Mouse (Mus musculus) stomach, embryonic 16.5 days (tissue): ENCODE data around the gene Dync1li1. TPM values are rescaled to one million over a fixed set of nuclear protein-coding genes. Genes with fewer than 3 reads are reported as not detected.
"Not testable (repeated sequence)": the region's sequence is repeated elsewhere in the genome, so short reads cannot be mapped to it uniquely, and the experiment has no call there.

ENCODE experiments used
- ATAC-seq: fragments of 200-750 bp; cut with Nextera tagmentation; 2 replicates; pipeline ENCODE4 v1.8.0; 2017; ENCODE audit warnings: moderate number of reproducible peaks, moderate TSS enrichment; ENCODE audit not compliant: insufficient read depth, low FRiP score
- H3K27ac ChIP-seq: fragments of 300-500 bp; sonication (generic); 2 replicates; pipeline ENCODE4 v1.5.1; 2014; ENCODE audit warnings: low read length
- H3K27me3 ChIP-seq: fragments of 300-500 bp; sonication (generic); 2 replicates; pipeline ENCODE4 v1.6.1; 2014; ENCODE audit warnings: low read length, control low read depth, mixed read lengths; ENCODE audit not compliant: control insufficient read depth, insufficient read depth
- H3K36me3 ChIP-seq: fragments of 300-500 bp; sonication (generic); 2 replicates; pipeline ENCODE4 v1.6.1; 2014; ENCODE audit warnings: low read length; ENCODE audit not compliant: control insufficient read depth, insufficient read depth
- H3K4me1 ChIP-seq: fragments of 300-500 bp; sonication (generic); 2 replicates; pipeline ENCODE4 v1.6.1; 2014; ENCODE audit warnings: low read length, control low read depth, mixed read lengths; ENCODE audit not compliant: control insufficient read depth, insufficient read depth
- H3K4me2 ChIP-seq: fragments of 300-500 bp; sonication (generic); 2 replicates; pipeline ENCODE4 v1.6.1; 2014; ENCODE audit warnings: low read depth, low read length, mixed read lengths
- H3K4me3 ChIP-seq: fragments of 300-500 bp; sonication (generic); replicated peaks from 2 replicates; pipeline ENCODE4 v1.5.1; 2014; ENCODE audit warnings: mild to moderate bottlenecking, low read length
- H3K9ac ChIP-seq: fragments of 300-500 bp; sonication (generic); 2 replicates; pipeline ENCODE4 v1.6.1; 2014; ENCODE audit warnings: low read length
- H3K9me3 ChIP-seq: fragments of 300-500 bp; sonication (generic); replicated peaks from 2 replicates; pipeline ENCODE4 v1.6.1; 2016; ENCODE audit warnings: low read length, control low read depth; ENCODE audit not compliant: control insufficient read depth
- WGBS: fragments of 180-500 bp; shearing (Covaris S2); extraction: QIAGEN DNeasy Blood & Tissue Kit; methylation state at CpG from one replicate; pipeline ENCODE4 v1.1.7; 2014; 5-methylcytosine and 5-hydroxymethylcytosine counted together
- polyA plus RNA-seq: library from polyadenylated mRNA; unstranded; fragments of >200 nt; fragmentation: Nextera tagmentation; extraction: Ambion mirVana; gene quantifications from 2 replicates; pipeline ENCODE4 v1.2.1, GENCODE M21; 2015

Dync1li1 gene
- polyA plus RNA-seq, 1 experiment from 2014 or later = 45.2 TPM

DNA sequence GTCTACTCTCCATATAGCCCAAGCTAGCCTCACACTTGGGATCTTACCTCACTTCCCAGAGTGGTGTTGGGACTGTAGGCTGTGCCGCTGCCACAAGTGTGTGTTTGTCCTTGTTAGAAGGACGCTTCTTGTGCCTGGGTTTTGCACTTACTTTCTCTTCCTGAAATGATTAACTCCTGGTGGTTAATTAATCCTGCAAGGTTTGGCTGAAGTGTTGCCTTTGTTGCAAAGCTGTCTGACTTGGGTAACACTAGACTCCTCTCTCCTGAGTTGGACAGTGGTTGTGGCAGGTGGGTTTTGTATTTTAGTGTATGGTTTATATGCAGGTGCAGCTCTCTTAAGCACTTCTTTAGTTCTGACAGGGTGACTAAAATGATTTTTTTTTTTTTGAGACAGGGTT lies 12.4 kb downstream of the Dync1li1 start:
- ATAC-seq = no peak
- no peaks in the 10 kb centered on the region for H3K9me3 ChIP-seq
- no peak overlapping the region for H3K4me2 ChIP-seq
- H3K27ac ChIP-seq = no peak overlapping the region
- 77% methylated on average over 2 of the region's 2 CpGs for WGBS
- no peaks in the 10 kb centered on the region for H3K27me3 ChIP-seq
- peaks cover 10% of the 10 kb centered on the region for H3K36me3 ChIP-seq
- H3K9ac ChIP-seq = no peak overlapping the region
- H3K4me1 ChIP-seq = no peaks in the 10 kb centered on the region
- no peak overlapping the region for H3K4me3 ChIP-seq

DNA sequence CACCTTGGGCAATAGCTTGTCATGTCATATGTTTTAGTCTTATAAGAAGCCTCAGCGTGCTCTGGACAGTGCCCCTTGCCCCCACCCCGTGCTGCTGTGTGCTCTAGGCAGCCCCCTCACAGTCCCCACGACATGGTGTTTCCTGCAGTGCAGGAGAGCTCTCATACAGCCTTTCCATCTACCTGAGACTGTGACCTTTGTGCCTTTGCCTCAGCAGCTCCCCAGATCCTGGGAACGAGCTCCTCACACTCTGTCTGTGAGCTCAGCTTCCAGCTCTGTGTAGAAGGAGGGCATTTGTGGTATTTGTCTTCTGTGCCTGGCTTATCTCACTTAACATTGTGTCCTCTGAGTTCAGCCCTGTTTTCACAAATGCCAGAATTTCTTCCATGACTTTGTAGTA lies 13.3 kb downstream of the Dync1li1 start:
- H3K9me3 ChIP-seq = no peaks in the 10 kb centered on the region
- WGBS = 82% methylated on average over 4 of the region's 4 CpGs

DNA sequence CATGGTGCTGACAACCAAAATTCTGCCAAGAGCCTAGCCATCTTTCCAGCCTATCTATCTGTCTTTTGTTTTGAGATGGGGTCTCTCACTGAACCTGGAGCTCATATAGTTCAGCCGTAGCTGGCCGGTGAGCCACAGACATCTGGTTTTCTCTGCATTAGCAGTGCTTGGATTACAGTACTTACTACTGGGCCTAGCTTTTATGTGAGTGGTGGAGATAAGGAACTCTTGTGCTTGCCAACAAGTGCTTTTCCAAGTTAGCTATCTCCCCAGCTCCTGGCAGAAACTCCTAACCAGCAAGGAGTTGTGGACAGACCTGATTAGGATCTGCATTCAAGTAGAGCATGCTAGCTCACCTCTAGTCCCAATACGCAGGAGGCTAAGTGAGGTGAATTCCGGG lies 19.2 kb downstream of the Dync1li1 start:
- no peak overlapping the region for H3K27ac ChIP-seq
- no peaks in the 10 kb centered on the region for H3K27me3 ChIP-seq
- H3K4me3 ChIP-seq = no peak overlapping the region
- H3K36me3 ChIP-seq = peaks cover 20% of the 10 kb centered on the region
- no peak overlapping the region for H3K9ac ChIP-seq
- ATAC-seq = no peak
- WGBS = 92% methylated on average over 4 of the region's 4 CpGs
- no peak overlapping the region for H3K4me2 ChIP-seq
- H3K4me1 ChIP-seq = no peaks in the 10 kb centered on the region
- no peaks in the 10 kb centered on the region for H3K9me3 ChIP-seq

More for the DNA sequence above, 13.3 kb downstream of the Dync1li1 start:
- Histone ChIP-seq H3K27ac (no peak overlapping the region), H3K4me3 (no peak overlapping the region), H3K4me2 (no peak overlapping the region), H3K27me3 (no peaks in the 10 kb centered on the region), H3K36me3 (peaks cover 12% of the 10 kb centered on the region), H3K4me1 (no peaks in the 10 kb centered on the region), H3K9ac (no peak overlapping the region)
- no peak for ATAC-seq

- H3K36me3 ChIP-seq = peaks cover 20% of the 10 kb centered on the region
Measured at GRCm38 (mm10) chr9:114710345-114710744, 21.8 kb downstream of the Dync1li1 start.

GRCm38 (mm10) chr9:114713481-114713880 lies 24.9 kb downstream of the Dync1li1 start:
- WGBS = 91% methylated on average over 7 of the region's 7 CpGs
- no peaks in the 10 kb centered on the region for H3K9me3 ChIP-seq
- H3K27me3 ChIP-seq = no peaks in the 10 kb centered on the region
- no peak overlapping the region for H3K4me3 ChIP-seq
- no peak overlapping the region for H3K4me2 ChIP-seq
- no peaks in the 10 kb centered on the region for H3K4me1 ChIP-seq
- H3K27ac ChIP-seq = no peak overlapping the region
- H3K36me3 ChIP-seq = peaks cover 15% of the 10 kb centered on the region
- no peak overlapping the region for H3K9ac ChIP-seq
- ATAC-seq = no peak

More at GRCm38 (mm10) chr9:114710345-114710744, 21.8 kb downstream of the Dync1li1 start:
- H3K27me3 ChIP-seq = no peaks in the 10 kb centered on the region
- no peak overlapping the region for H3K4me3 ChIP-seq
- no peak overlapping the region for H3K9ac ChIP-seq
- H3K9me3 ChIP-seq = no peaks in the 10 kb centered on the region
- no peaks in the 10 kb centered on the region for H3K4me1 ChIP-seq
- WGBS = 76% methylated on average over 7 of the region's 7 CpGs
- no peak overlapping the region for H3K4me2 ChIP-seq
- ATAC-seq = no peak
- H3K27ac ChIP-seq = no peak overlapping the region

- Histone ChIP-seq H3K4me1 (no peaks in the 10 kb centered on the region), H3K9me3 (no peaks in the 10 kb centered on the region), H3K36me3 (peaks cover 27% of the 10 kb centered on the region; the same call in 1 of the 2 replicates), H3K27ac (no peak overlapping the region), H3K9ac (no peak overlapping the region), H3K4me3 (no peak overlapping the region), H3K4me2 (no peak overlapping the region), H3K27me3 (no peaks in the 10 kb centered on the region)
- peak; percentile 25 for ATAC-seq
- WGBS = 57% methylated on average over 18 of the region's 18 CpGs
Measured at GRCm38 (mm10) chr9:114716677-114717331, 28.2 kb downstream of the Dync1li1 start.

DNA sequence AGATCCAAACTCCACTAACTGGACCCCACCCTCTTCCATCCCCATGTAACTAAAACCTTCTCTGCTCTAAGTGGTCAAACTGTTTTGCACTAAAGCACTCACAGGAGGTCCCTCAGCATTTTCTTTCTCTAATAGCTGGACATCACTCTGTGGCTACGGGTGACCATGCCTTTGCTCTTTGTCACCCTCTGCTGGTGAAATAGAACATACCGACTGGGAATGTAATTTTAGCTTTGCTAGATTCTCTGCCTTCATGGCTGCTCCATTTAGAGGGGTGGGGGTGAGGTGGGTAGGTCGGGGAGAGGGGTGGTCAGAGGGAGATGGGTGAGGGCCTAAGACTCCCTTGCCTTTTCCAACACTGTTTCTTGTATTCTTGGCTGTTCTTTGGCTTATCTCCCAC lies 38.7 kb downstream of the Dync1li1 start:
- 4% methylated on average over 3 of the region's 3 CpGs for WGBS
- H3K9ac ChIP-seq = no peak overlapping the region
- H3K4me2 ChIP-seq = no peak overlapping the region
- no peaks in the 10 kb centered on the region for H3K9me3 ChIP-seq
- no peak overlapping the region for H3K4me3 ChIP-seq
- peaks cover 8% of the 10 kb centered on the region for H3K4me1 ChIP-seq
- no peaks in the 10 kb centered on the region for H3K27me3 ChIP-seq
- no peak for ATAC-seq
- peaks cover 13% of the 10 kb centered on the region; the same call in 1 of the 2 replicates for H3K36me3 ChIP-seq
- H3K27ac ChIP-seq = no peak overlapping the region

- H3K4me1 ChIP-seq = peaks cover 18% of the 10 kb centered on the region
- ATAC-seq, H3K4me3 ChIP-seq, H3K9me3 ChIP-seq, H3K9ac ChIP-seq, H3K36me3 ChIP-seq, H3K27me3 ChIP-seq, H3K4me2 ChIP-seq, H3K27ac ChIP-seq: not testable (repeated sequence)
- WGBS = 26% methylated on average over 2 of the region's 2 CpGs
Measured at GRCm38 (mm10) chr9:114728432-114728831, 39.8 kb downstream of the Dync1li1 start.

- 26% methylated on average over 28 of the region's 30 CpGs for WGBS
- peak overlapping the region; percentile 39; the same call in 1 of the 2 replicates for H3K27ac ChIP-seq
Measured at GRCm38 (mm10) chr9:114729911-114730805, 41.6 kb downstream of the Dync1li1 start.

More at GRCm38 (mm10) chr9:114729911-114730805, 41.6 kb downstream of the Dync1li1 start:
- Histone ChIP-seq H3K36me3 (peaks cover 2% of the 10 kb centered on the region; the same call in 1 of the 2 replicates), H3K4me3 (peak overlapping the region; percentile 84), H3K4me2 (peak overlapping the region; percentile 84), H3K27me3 (no peaks in the 10 kb centered on the region), H3K9ac (peak overlapping the region; percentile 24; the same call in 1 of the 2 replicates), H3K4me1 (peaks cover 22% of the 10 kb centered on the region), H3K9me3 (no peaks in the 10 kb centered on the region)
- no peak for ATAC-seq
